Mouse (Mus musculus) left cerebral cortex, postnatal 25 days (tissue): ENCODE results near the gene Tbc1d20. TPM values are rescaled to one million over a fixed set of nuclear protein-coding genes. Genes with fewer than 3 reads are reported as not detected.

Source experiments
- DNase-seq, 2 experiments: peaks; one replicate each; pipeline ENCODE4 v3.0.0; 2022; ENCODE audit warnings: low spot score in 2 of 2, mixed read lengths in 1 of 2
- intact Hi-C: fragments of 180-260 bp; cut with DNase I; formaldehyde crosslinking; loops from one replicate; pipeline ENCODE4 v1.15.1; 2025
- total RNA-seq, 2 experiments: library from RNA; stranded (reverse); gene quantifications; 2 replicates each; pipeline ENCODE4 v1.2.3; 2021

Gene Tbc1d20
- total RNA-seq, 2 experiments from 2014 or later = 56.0 to 57.0 TPM

GRCm38 (mm10) chr2:152323971-152324370 lies 30.3 kb downstream of the Tbc1d20 start:
- intact Hi-C loops = no loop called here
- DNase-seq = no peak

DNA sequence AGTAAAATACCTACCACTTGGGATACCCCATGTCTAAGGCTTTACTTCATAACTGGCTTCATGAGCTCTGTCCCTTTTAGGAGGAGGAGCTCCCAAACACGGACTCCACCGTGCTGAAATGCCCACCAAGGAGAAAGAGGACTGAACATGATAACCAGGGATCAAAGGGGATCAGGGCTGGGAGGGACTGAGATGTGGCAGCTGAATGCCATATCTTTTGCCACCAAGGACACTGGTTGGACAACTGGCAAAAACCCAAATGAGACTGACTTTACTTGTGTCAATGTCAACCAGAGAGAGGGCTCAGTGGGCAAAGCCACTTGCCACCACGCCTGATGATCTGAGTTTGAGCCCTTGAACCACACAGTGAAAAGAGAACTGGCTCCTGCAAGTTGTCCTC lies 31.2 kb downstream of the Tbc1d20 start:
- intact Hi-C loops = no loop called here

GRCm38 (mm10) chr2:152326157-152326556 lies 32.5 kb downstream of the Tbc1d20 start:
- DNase-seq = no peak
- intact Hi-C loops = no loop called here

More for the DNA sequence above, 31.2 kb downstream of the Tbc1d20 start:
- DNase-seq = no peak

GRCm38 (mm10) chr2:152326654-152327053 lies 33.0 kb downstream of the Tbc1d20 start:
- no peak for DNase-seq
- intact Hi-C loops = no loop called here

GRCm38 (mm10) chr2:152327980-152328379 lies 34.4 kb downstream of the Tbc1d20 start:
- intact Hi-C loops = no loop called here
- no peak for DNase-seq

DNA sequence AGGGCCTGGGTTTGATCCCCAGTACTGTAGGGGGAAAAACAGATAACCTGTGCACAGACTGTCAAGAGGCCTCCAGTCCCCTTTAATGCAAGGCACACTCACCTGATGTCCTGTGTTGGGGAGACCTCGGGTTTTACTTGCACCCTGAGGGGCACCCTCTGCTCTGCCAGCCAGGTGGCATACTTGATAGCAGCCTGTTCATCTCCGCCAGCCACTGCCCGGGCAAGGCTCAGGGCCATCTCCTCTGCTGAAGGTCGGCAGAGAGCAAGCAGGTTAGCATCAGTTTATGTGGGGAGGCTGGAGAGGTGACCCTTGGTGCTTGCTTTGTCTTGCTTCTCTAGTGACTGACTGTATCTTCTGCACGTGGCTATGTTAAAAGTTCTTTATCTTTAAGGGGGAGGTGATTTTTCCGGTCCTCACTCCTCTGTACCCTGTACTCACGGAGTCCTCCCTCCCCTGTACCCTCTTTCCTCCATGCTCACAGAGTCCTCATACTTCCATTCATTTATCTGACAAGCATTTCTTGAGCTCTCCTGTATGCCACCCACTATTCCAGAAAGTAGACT lies 37.3 kb downstream of the Tbc1d20 start:
- intact Hi-C loops = no loop called here
- no peak for DNase-seq

- peak; percentile 89 to 90 for DNase-seq
- intact Hi-C loops = no loop called here
Observed at GRCm38 (mm10) chr2:152332101-152332825, 38.6 kb downstream of the Tbc1d20 start, which contains the start of gene Rbck1. Rbck1 (minus strand) TSS chr2:152332653.

GRCm38 (mm10) chr2:152333345-152334006 lies 39.8 kb downstream of the Tbc1d20 start:
- DNase-seq = no peak
- intact Hi-C loops = no loop called here

DNA sequence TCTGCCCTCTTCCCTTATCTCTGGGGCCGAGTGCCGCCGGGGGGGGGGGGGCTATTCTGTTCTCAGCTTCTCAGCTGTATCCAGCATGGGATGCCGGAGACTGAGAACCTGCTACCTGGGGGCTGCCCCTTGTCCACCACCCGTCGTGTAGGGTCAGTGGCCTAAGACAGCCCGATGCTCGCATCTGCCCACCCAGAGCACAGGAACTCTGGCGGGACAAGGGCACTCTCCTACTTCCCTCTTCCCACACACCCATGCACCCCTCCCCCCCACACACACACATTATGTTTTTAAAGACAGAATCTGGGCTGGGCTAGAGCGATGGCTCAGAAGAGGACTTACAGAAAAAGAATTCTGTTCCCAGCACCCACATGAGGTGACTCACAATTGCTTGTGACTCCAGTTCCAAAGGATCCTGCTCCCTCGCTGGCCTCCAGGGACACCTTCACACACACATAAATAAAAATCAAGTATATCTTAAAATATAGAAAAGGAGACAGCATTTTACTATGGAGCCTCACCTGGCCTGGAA lies 41.7 kb downstream of the Tbc1d20 start:
- DNase-seq = peak in 1 of 2 experiments; percentile 32
- intact Hi-C loops = no loop called here

DNA sequence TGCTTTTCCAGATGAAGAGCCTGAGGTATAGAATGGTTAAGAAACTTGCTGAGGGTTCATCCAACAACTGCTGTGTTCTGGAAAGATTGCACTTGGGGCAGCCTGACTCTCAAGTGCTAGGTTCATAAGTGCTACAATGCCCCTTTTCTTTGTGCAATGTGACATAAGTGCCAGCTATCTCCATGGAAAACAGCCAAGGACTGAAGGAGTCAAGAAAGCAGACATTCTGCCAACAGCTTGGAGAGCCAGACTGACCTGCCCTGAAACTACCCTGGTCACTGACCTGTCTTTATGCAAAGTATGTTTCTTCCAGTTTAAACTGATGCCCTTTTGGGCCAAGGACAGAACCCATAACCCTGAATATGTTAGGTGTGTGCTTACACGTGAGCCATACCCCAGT lies 43.2 kb downstream of the Tbc1d20 start:
- no peak for DNase-seq
- intact Hi-C loops = no loop called here

- intact Hi-C loops = no loop called here
- DNase-seq = no peak
Observed at GRCm38 (mm10) chr2:152337591-152338212, 44.1 kb downstream of the Tbc1d20 start.

DNA sequence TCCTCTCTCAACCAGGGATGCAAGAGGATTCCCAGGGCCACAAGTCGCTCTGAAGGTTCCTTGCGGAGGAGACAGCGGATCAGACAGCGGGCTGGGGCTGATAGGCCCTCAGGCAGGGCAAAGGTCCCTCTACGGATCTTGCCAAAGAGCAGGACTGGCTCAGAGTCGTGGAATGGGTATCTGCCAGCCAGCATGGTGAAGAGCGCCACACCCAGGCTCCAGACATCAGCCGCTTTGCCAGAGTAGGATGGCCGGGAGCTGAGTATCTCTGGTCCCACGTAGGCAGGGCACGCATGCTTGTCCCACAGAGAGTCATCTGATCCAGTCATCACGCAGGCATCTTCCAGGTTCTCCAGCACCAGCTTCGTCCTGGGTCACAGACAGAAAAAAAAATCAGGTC lies 44.7 kb downstream of the Tbc1d20 start:
- no peak for DNase-seq
- intact Hi-C loops = no loop called here

DNA sequence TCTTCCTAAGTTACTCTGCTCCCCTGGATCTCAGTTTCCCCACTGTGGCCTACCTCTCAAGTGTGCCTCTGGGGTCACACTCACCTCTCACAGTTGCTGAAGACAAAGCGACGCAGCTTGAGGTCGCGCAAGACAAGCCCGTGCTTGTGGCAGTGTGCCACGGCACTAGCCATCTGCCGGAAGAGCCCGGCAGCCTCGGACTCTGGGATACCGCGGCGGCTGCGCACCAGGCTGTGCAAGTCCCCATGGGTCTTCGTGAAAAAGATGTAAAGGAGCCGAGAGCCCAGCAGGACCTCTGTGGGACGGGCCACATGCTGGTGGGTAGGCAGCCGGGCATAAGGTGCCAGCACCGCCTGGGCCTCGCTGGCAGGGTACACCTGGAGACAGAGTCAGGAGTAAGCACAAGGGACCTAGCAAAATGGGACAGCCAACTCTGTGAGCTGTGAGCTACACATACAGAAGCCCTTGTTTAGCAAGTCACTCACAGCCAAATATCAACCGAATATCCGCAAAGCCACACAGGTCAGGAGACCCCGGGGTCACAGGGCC lies 46.1 kb downstream of the Tbc1d20 start:
- no peak for DNase-seq
- intact Hi-C loops = no loop called here

- DNase-seq = peak; percentile 48 to 66
- intact Hi-C loops = no loop called here
Observed at GRCm38 (mm10) chr2:152343329-152344213, 49.9 kb downstream of the Tbc1d20 start, which contains the start of gene Trib3. Trib3 (minus strand) TSS chr2:152344032.

DNA sequence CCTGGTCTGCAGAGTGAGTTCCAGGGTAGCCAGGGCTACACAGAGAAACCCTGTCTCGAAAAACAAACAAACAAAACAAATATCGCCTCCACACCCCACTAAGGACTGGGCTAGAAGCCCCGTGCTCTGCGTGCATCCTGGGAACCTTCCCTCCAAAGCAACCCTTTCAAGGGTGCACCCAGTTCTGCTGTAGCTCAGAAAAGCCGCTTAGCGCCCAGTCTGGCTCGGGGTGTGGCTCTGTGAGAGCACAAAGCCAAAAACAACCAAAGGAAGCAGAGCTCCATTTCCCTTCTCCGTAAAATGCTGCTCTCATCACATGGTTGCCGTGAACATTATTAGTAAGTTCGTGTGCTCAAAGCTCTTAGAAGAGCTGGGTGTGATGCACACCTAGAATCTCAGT lies 50.7 kb downstream of the Tbc1d20 start:
- intact Hi-C loops = no loop called here
- no peak for DNase-seq

DNA sequence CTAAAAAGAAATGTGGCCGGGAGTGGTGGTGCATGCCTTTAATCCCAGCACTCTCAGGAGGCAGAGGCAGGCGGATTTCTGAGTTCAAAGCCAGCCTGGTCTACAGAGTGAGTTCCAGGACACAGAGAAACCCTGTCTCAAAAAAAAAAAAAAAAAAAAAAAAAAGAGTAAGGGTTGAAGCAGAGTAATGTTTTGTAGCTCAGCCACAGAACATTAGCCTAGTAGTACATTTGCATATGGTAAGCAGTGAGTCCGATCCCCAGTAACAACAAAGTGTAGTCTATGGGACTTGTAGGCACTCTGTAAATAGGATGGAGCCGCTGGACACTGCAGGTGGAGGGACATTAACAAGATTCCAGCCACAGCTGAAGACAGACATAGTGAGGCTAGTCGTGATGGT lies 51.3 kb downstream of the Tbc1d20 start:
- intact Hi-C loops = no loop called here
- no peak for DNase-seq

- no peak for DNase-seq
- intact Hi-C loops = no loop called here
Observed at GRCm38 (mm10) chr2:152345393-152345792, 51.8 kb downstream of the Tbc1d20 start.

DNA sequence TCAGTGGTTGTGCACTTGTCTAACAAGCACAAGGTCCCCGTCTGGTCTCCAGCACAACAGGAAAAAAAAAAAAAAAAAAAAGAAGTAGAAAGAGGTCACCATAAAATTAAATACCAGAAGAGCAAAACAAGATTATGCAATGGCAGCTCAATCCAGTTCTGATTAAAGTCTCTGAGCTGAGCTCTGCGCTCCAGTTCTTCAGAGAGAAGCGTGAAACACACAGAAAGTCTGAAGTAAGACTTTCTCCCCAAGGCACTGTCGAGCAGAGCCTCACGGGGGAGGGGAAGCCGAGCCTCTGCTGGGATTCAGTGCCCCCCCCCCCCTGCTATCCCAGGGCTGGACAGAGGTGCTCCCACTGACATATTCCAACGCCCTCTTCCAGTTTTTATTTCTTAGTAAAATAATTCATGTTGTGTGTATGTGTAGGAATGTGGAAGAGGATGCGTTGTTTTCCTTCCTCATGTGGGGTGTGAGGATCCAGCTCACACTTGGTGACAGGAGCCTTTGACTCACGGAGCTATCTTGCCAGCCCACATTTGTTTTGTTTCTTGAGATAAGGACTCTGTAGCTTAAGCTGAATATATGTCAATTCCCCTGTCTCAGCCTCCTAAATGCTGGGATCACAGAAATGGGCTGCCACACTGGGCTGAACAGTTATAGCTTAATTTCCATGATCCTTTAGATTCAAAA lies 53.3 kb downstream of the Tbc1d20 start:
- intact Hi-C loops = no loop called here
- no peak for DNase-seq
